Mouse (Mus musculus): ENCODE data around the gene Elmo1.

Gene Elmo1

DNA sequence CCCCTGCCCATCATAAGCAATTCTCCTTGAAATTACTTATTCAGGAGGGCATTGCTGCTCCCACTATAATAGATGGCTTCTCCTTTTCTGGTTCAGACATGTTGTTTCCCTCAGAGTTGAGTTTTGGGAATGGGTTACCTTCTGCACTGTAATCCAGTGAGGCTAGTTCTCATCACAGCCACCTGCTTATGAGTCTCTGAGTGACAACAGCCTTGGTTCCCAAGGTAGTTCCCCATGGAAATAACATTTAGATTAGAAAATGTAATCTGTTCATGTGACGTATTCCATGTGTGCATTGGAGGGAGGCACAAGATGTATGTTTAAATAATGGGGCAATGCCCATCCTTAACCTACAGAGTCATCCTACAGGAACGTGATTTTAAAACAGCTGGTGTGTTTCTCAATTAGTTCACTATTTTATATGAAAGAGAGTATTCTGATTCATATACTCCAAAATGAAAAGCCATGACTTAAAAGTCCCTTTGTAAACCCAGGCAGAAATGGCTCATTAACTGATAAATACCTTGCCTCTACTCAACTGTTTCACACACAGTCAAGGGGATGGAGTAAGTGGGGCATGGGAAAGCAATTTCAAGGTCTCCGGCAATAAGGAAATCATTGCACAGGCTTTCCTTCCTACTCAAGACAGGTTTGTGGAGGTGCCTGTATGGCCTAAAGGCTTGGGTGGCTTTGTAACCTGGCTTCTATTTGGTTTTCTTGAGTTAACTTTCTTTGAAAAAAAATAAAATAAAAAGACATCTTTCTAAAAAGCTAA, 302.6 kb downstream of the Elmo1 start:
- DNase-seq (ENCODE audit: low spot score): no peak

DNA sequence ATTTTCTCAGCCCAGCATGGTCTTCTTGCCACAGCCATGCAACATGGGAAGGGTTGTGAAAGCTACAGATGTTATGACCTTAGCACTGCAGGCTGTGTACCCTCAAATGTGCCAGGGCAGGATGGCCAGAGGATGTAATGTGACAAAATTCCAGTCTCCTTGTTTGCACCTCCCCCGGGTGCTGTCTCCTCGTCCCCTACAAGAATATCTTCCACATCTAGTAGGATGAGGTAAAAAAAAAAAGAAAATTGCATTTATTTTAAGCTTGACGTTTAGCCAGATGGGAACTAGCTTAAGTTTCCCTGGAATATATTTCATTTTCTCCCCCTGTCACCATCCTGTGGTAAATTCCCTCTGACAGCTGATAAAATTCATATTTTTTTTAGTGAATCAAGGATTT, 307.3 kb downstream of the Elmo1 start:
- no peak for DNase-seq (ENCODE audit: low spot score)

DNA sequence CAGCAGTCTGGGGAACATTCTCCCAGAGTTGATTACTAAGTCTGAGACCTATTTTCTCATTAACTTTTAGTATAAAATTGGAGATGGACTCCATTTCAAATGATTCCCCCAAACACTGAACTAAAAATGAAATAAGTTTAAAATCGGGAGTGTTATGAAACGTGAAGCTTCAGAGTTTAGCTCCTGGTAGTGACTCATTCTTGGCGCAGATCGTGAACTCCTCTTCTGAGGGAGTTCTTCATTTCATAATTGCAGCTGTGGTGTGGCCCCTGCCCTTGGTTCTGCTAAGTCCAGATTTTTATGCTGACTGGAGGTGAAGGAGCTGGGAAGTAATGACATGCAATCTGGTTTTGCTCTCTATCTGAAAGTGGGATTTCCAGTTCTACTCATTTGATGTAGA, 307.9 kb downstream of the Elmo1 start:
- no peak for DNase-seq (ENCODE audit: low spot score)

DNA sequence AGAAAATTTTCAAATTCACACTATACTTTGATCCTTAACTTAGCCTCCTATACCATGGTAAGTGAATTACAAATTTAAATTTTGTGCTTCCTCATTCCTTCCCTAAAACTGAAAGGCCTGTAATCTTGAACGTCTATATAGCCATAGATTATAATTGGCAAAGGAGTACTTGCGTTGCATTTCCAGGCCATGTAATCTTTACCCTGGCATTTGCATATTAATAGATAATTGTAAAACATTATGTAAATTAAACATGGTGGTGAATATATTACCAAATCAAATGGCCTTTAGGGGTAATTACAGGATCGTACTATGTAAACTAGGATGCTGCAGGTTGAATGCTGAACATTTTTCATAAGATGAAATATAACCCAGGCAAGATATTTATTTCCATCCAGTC, 314.1 kb downstream of the Elmo1 start:
- DNase-seq (ENCODE audit: low spot score): no peak

DNA sequence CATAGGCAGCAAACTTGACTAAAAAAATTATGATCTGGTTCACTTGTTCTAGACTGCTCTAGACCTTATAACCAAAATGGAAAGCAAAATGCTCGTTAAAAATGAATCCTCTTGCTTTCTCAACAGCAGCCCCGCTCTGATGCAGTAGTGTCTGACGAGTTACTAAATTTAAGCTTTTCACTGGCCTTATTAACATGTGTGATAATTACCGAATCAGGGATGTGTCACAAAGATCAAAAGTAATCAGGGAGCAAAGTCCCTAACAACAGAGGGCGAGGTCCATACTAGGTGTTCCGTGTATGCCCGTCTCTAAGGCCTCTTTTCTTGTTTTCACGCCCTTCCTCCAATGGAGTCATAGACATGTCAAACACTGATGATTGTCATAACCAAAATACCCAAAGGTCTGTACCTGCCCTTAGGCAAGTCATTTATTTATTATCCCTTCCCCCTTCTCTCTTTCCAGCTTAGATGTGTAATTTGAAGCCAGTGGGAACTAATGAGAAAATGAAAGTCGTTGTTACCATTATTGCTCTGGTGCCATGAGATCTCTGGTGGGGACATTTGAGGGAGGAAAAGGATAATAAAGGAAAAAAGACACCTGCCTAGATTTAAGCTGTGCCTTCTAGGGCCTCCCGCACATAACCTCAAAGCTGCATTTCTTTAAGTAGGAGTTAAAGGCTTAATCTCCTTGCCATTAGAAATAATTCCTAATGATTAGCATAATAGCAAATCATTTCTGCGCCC, 316.2 kb downstream of the Elmo1 start:
- DNase-seq (ENCODE audit: low spot score): no peak

DNA sequence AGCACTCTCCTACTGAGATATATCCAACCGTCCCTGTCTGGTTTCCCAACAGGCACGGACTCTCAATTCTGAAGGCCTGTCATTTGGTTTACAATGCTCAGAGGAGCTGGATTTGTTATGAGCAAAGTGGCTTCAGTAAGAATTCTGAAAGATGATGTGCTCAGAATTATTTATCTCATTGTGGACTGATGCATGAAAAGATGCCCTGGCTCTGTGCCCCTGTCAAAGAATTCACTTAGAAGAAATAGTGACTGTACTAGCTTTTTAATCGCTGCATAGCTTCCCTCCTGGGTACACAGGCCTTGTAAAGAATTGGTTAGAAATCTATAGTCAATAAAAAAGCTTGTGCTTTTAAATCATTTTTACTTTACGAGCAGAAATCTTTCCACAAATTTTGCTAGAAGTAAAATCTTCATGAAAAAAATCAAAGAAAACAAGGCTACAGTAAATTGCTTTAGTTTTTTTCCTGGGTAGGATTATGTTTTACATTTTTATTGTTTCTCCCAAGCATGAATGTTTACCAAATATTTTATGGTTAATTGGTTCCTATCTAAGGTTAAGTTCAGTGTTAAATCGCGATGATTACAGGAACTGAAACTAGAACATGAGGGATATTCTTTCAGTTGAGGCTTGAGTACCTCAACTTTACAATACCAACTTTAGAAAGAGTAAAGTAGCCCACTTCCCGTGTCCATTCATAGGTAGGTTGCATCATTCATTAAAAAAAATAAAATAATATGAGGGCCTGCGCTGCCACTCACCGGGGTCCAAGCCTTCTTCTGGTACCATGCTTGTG, 320.1 kb downstream of the Elmo1 start:
- no peak for DNase-seq (ENCODE audit: low spot score)

DNA sequence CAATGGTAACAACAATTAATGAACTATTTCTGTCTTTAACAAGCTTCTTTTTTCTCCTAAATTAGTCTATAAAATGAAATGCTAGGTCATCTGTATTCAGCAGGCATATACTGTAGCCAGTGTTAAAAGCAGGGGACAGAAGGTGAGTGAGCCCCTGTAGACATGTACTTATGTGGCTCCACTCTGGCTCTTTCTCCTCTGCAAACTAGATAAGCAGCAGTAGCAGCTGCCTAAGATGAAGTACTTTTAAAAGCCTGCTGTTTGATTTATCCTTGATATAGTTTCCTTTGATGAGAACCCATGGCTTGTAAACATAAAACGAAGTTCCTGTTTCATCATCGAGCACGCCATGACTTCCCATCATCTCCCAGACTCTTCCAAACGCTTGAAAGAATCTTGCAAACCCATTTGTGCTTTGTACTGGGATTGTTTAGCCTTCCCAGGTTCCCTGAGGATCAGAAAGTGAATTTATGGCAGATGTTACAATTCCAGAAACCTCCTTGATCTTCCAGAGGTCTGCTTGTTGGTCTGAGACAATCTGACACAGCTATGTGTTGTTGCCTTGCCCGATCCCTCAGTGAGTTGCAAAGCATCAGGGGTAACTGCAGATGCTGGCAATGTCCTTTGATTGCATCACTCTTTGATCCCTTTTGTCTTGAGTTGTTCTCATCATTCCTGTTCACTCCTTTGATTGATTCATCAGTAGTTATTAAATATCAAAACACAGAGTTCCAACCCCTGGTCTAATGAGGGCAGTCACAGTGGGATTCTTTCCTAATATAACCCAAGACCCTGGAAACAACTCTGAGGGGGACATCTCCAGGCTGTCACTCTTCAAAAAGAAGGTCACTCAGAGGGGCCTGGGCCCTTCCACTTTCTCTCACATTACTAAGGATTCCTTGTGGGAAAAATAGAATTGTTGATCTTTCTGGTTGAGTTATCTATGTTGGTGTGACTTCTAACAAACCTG, 326.6 kb downstream of the Elmo1 start:
- DNase-seq (ENCODE audit: low spot score): no peak

DNA sequence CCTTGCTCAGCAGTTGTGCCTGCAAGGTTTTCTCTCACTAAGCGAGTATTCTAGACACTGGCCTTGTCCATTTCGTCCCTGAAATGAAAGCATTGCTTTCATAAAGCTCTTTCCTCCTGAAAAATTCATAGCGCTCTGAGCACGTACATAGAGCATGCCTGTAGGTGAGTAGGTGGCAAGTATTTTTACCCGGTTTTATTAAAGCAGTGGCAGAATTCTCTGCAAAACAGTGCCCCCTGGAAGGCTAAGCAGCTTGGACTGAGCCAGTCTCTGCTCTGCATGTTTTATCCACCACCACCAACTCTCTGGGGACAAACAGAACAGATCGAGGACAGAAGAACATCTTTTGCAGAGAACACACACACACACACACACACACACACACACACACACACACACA, 340.6 kb downstream of the Elmo1 start:
- no peak for DNase-seq (ENCODE audit: low spot score)

DNA sequence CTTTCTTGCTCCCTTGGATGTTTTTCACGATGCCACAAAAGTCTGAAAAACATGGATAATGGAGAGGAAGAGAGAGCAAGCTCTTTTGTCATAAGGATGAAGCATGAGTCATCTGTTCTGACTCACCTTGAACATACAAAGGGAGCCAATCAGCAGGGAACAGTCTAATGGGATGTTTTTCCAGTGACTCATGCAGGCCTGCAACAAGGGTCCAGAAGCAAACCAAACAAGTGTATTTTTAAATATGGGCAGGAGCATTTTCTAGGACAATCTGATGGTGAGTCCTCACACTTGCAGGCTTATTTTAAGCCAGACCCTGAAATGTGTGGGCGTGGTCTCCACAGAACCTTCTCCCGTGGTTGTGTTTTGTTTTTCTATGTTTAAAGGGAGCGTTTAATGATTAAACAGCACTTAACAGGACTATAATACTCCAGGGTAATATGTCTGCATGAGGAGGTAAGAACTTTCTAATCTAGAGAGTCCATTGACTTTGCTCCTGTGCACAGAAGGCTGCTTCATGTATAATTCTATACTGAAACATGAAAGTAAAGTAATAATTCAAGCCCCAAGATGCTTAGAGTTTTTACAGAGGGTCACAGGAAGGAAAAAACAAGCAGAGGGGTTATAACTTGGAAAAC, 342.9 kb downstream of the Elmo1 start:
- DNase-seq (ENCODE audit: low spot score): no peak

DNA sequence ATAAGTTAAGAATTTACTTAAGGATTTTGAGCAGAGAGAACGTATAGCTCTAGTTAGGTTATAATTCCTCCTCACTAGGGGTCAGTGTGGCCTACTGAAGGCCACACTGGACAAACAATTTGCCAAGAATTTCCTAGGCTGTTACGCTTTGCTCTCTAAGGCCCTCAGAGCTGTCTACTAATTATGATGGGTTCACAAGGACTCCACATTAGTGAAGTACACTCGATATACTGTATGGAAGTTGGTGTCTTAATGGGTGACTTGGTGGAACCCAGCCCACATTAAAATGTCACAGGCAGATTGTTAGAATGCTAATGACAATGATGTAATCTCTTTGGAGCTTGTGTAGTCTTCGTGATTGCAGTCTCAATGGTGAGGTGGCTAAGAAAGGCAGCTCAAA, 343.7 kb downstream of the Elmo1 start:
- no peak for DNase-seq (ENCODE audit: low spot score)

DNA sequence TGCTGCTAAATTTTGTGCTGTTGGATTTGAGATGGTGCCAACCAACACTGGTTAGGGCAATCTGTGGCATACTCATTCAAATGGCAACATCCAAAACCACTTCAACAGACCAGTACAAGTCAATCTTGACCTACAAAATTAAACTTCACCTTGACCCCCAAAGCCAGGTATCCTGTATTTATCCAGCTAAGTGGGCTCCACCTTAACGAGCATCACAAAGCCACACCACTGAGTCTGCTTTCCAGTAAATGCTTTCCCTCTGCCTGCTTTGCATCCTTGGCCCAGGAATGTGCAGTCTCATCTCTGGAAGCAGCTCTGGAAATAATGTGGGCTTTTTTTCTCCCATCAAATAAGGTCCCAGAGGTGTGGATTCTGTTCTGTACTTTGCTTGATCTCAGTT, 349.1 kb downstream of the Elmo1 start:
- no peak for DNase-seq (ENCODE audit: low spot score)

DNA sequence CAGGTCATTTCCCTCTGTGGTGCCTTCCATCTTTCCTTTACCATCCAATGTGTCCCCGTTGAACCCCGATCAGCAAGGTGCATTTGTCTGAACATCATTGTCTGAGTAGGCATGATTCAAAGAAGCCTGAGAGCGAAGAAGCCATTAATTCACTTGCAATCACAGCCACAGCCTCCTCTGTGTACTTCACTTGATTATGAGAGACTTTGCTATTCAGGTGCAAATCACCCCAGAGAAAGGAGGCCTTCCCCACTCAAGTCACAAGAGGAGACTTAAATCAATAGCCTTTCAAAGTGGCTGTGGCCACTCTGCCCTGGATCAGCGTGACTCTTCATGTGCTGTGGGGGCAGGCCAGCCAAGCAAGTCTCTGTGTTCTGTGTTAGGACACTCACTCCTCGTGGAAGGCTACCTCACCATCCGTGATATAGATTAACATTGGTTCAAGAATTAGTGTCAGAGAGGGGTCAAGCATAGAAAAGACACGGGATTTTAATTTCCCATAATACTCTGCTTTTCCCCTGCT, 360.5 kb downstream of the Elmo1 start:
- no peak for DNase-seq (ENCODE audit: low spot score)

DNA sequence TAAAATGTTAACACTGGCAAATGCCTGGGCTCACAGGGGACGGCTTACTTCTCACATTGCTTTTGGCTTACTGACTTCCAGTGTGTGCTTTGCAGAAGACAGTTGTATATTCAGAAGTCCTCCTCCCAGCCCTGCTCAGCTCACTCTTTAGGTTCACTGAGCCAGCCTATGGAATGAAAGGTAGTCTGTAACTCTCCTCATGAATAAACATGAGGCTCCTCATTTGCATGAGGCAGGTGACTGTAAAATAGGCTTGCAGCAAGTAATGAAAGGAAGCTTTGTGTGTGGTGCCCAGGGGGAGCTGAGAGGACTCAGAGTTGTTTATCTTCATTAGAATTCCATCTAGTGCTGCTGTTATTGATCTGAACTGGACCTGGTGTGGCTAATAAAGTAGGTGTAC, 364.0 kb downstream of the Elmo1 start:
- DNase-seq (ENCODE audit: low spot score): no peak

DNA sequence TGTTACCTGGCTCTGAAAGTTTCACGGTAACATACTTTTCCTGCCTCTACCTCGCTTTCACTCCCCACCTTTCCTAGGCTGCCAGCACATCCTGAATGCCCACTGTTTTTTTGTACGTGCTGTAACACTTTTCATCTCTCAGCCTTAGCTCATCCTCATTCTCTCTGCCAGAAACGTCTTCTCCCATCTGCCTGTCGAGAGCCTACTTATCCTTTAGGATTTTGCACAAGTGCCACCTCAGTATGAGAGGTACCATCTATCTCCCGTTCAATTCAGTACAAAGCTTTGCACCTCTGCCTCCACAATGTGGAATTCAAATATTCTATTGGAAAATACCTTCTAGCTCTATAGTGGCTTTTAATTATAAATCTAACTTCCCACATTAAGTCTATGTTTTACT, 369.7 kb downstream of the Elmo1 start:
- no peak for DNase-seq (ENCODE audit: low spot score)

DNA sequence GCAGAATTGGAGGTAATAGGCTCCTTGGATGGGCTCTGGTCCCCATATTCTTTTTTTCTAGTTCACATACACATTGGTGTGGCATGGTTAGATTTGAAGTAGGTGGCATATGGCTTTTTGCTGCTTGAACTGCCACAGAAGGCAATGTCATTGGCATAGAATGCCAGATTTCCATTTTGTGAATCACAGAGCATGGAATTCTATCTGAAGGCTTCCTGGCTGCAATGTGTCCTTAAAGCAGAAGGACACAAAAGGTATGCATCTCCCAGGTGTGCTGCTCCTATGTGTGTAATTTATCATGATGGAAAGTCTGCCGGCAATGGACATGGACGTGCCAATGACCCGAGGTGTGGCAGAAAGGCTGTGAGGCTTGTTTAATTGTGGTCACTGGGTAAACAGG, 371.2 kb downstream of the Elmo1 start:
- no peak for DNase-seq (ENCODE audit: low spot score)

DNA sequence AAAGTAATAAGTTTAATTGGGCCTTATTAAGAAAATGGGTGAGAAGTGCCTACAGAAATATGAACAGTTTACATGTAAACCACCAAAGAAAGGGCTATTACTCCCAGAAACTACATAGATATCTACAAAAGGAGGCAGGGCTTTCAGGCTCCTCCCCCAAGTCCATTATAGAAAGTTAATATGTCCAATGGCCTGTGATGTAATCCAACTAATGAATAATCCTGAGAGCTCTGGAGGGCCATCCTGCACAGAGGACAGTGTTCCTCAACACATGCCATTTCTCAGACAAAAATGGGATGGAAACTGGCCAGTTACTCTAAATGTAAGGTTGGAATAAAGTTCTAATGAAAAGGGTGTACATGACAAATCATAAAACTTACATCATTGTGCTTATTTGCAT, 373.8 kb downstream of the Elmo1 start:
- DNase-seq (ENCODE audit: low spot score): no peak

DNA sequence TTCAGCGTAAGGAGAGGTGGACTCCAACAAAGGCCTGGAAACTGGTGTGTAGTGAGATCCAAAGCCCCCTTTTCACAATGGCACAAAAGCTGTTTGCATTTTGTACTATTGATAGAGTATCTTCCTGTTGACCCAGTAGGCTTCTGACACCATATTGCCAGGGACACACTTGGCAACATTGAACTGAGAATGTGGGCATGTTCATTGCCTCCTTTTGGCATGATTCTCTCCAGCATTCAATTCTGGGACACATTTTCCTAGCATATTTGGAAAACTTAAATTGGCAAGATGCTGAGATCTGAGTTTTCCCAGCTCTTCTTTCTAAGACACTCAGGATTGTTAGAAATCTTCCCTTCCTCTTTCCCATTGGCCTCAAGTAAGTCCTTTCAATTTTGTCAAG, 377.0 kb downstream of the Elmo1 start:
- no peak for DNase-seq (ENCODE audit: low spot score)

DNA sequence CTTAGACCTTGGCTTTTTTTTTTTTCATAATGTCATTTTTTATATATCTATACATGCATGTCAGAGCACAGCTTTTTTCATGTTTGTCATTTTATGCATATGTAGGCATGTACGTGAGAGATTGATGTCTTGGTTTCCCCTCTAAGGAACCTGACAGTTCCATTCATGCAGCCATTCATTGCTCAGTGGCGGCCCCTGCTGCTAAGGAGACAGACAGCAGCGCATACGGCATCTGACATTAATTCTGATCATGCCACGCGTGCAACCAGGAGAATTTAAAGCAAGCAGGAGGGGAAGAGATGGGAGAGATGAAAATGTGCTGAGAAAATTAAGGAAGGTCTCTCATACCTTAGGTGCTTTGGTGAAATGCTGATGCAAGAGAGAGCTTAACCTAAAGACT, 381.3 kb downstream of the Elmo1 start:
- peak; percentile 83 for DNase-seq (ENCODE audit: low spot score)

DNA sequence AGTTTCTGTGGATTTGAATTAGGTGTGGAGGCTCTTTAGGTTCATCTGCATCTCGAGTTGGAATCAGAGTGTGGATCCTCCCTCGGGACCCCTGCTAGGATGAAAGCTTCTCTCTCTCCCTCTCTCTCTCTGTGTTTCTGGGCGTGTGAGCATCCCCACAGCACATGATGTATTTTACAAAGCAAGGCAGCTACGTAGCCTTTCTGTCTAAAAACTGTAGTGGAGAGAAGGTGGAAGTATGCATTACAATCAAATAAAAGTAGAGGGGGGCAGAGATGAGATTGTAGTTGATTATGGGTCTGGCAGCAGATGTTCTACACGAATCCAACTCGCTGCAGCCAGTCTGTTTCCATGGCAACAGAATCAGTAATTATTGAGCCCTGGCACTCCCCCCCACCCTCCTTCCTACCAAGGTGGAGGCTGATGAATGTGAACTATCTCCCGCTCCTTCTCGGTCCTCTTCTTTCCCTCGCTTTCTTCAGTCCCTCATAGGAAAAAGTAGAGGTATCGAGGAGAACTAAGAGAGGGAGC, 382.0 kb downstream of the Elmo1 start:
- peak; percentile 51 for DNase-seq (ENCODE audit: low spot score)

DNA sequence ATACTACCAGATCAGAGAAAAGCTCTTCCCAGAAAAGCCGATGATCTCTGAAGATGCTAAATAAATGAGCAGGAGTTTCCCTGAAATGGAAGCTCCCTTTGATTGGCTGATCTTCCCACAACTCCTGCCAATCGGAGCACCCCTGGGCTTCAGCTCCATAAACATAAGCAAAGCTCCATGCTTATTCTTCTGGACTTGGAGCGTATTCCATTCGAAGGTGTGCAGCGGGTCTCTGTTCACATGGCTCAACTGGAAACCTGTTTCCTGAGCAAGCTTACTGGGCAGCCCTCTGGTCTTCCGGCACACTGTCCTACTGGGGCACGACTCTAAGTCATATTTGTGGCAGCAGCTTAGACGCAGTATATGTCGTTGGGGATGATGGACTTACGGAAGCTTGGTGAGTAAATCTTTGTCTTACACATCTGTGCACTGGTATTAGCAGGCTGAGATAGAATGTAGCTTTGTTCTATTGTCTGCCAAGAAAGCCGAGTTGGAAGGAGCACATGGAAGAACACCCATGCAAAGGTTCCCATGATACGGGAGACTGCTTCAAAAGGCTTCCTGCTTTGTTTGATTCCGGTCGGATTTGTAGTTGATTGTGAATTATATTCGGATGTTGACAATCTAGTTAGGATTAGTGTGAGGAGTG, 382.6 kb downstream of the Elmo1 start:
- DNase-seq (ENCODE audit: low spot score): no peak
